Mouse (Mus musculus) kidney, postnatal 10 days (tissue): ENCODE results near the gene Duxbl2.
"Not testable (repeated sequence)": the region's sequence is repeated elsewhere in the genome, so short reads cannot be mapped to it uniquely, and the experiment has no call there.

Source experiments
- DNase-seq: peaks from one replicate; pipeline ENCODE4 v3.0.0; 2021; ENCODE audit warnings: mixed read lengths

Duxbl2 gene

DNA sequence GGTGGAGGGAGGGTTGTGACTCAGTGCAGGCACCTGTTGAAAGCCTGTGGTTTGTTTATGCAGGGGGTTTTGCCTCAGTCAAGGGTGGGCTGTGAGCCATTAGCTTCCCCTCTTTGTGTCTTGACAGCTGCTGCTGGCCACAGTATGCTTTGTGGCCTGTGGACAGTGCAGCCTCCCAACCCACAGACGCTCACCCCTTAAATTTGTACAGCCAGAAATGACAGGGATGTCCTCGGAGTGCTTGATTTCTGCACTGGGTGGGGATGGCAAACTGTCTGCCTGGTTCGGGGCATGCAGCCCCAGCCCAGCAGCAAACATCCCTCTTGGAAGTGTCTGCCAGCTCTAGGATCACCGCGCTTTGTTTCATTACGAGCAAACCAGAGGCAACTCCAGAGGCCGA, at the start of gene Duxbl2:
TSS of gene Duxbl2 (plus strand) at position 200 of the 400 bp plus-strand sequence.
- not testable (repeated sequence) for DNase-seq

GRCm38 (mm10) chr14:26076620-26077390, 41.3 kb upstream of the Duxbl2 start:
- DNase-seq, result not testable (repeated sequence)

- DNase-seq, result not testable (repeated sequence)
These were observed 36.9 kb upstream of the Duxbl2 start, which contains the start of gene Cphx2 for GRCm38 (mm10) chr14:26081216-26081615. Cphx2 (plus strand) TSS chr14:26081516.

DNA sequence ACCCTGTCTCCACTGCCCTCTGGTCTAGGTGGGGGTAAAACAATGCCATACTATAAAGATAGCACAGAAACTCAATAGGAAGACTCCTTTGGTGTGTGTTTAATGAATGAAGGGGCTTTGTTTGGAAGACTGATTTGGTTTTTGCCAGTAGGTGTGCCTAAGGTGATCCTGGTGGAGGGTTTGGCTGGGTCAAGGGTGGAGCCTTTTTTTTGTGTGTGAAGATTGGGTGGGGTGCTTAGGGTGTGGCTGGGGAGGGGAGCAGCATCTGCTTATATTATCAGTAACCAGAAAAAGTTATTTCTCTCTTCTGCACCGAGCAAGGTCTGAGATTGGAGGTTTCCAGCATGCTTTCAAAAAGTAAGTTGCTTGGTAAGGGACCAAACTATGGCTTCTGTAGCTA, 36.2 kb upstream of the Duxbl2 start, which contains the start of gene Cphx3:
TSS of gene Cphx3 (plus strand) at position 301 of the 400 bp plus-strand sequence.
- not testable (repeated sequence) for DNase-seq

- not testable (repeated sequence) for DNase-seq
These were observed 20.5 kb upstream of the Duxbl2 start for GRCm38 (mm10) chr14:26097622-26098021.

DNA sequence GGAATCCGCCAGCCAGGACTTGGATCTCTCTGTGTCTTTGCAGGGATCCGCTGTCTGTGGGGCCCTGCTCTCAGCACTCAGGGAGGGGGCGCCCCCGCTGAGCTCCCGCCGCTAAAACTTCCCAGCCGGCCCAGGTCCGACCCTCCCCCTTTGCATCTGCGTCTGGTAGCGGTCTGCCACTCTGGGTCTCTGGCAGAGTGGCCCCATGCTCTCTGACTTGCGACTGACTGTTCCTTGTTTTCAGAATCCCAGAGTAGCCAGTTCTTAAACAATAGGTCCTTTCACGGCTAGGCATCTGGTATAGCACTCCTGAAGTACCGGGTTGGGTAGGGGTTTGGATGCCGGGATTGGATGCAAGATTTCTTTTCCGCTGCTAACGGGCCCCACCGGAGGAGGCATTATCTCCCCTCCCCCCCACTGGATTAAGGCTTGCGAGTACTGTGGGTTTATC, 426 bp downstream of the Duxbl2 start:
- not testable (repeated sequence) for DNase-seq

- not testable (repeated sequence) for DNase-seq
These were observed 946 bp downstream of the Duxbl2 start for GRCm38 (mm10) chr14:26119095-26119494.

DNA sequence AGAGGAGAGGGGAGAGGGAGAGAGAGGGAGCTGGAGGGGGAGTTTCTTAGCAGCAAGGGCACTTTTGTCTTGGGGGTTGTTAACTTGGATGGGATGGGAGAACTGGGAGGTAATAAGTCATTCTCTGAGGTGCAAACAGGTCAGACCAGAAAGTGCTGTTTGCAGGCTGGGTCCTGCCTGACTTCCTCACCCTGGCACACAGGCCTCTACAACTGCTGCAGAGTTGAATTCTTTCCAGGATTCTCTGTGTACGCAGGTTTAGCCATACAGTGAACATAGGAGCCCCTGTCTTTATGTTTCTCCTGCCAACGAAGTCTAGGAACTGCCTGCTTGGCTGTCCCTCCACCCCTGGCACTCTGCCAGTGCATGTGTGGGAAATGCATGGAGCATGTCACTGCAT, 28.9 kb downstream of the Duxbl2 start:
- DNase-seq, result not testable (repeated sequence)

DNA sequence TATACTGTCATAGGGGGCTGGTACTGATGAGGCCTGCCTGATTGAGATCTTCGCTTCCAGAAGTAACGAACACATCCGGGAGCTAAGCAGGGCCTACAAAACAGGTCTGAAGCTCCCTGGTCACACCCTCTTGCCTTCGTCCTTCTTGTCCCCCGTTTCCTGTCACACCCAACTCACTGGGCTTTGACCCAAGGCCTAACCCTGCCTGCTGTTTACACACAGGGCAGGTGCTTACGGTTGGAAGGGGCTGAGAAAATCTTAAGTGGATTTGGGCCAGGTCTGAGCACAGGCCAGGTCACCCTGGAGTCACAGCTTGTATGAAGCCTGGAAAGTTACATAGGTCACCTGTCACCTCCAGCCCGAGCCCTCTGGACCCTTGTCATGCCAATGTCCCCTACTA, 37.9 kb downstream of the Duxbl2 start:
- DNase-seq, result not testable (repeated sequence)

- DNase-seq, result not testable (repeated sequence)
These were observed 43.0 kb downstream of the Duxbl2 start for GRCm38 (mm10) chr14:26161156-26161555.

- DNase-seq, result not testable (repeated sequence)
These were observed 44.3 kb downstream of the Duxbl2 start for GRCm38 (mm10) chr14:26162423-26162822.

DNA sequence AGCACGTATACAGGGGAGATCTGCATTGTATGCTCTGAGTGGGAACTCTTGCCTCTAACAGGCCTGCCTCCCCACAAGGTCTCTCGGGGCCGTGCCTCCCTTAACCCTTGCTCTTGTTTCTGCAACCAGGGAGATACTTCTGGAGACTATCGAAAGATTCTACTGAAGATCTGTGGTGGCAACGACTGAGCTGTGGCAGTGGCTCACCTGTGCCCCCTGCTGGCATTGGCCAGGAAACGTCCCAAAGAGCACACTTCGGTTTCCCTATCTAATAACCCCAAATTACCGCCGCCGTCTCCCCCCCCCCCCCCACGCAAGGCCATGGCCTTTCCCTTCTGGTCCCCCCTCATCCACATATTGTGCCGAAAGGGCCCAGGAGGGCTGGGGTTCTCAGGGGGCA, 47.1 kb downstream of the Duxbl2 start:
- not testable (repeated sequence) for DNase-seq

- DNase-seq, result not testable (repeated sequence)
These were observed 55.8 kb downstream of the Duxbl2 start for GRCm38 (mm10) chr14:26173955-26174354.

DNA sequence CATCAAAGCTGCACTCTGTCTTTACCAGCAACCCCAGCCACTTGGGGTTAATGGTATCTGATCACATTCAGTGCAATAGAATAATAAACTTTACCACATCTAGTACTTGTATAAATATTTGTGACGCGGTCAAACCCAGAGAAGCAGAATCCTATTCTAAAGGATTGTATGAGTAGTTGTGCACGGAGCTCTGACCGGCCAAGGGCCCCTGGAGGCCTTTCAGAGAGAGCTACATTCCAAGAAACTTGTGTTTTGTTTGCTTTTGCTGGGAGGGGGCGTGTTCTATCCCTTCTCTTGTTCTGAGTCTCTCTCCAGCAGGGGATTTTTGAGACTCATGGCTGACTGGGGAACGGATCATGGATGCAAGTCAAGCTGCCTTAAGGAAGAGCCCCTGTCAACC, 56.9 kb downstream of the Duxbl2 start:
- DNase-seq, result not testable (repeated sequence)
